Comparison of ENCODE assay signal across 8 mouse cellular contexts in genomic region chr7:89404734-89405440, GRCm38 (mm10). TPM values are rescaled to one million over a fixed set of nuclear protein-coding genes. Genes with fewer than 3 reads are reported as not detected.
DNase-seq lines count a peak whose midpoint lies in the region; ATAC-seq and TF ChIP-seq lines count a peak whose summit lies in the region.

No protein-coding gene starts in this region.

- H3K27me3 ChIP-seq in intestine, embryonic 16.5 days (replicated peaks; ENCODE audit: control insufficient read depth, insufficient read depth, low read length), result no peaks in the 10 kb centered on the region
- H3K27me3 ChIP-seq in lung, embryonic 15.5 days, result peaks cover 6% of the 10 kb centered on the region; the same call in 1 of the 2 replicates

- no peak for TF ChIP-seq CTCF in cortical plate, adult 2 months (IDR thresholded peaks at IDR 0.05; ENCODE audit: extremely low read depth, insufficient read depth, low read length)

- peak; percentile 4 to 8 for DNase-seq in thymus, adult 18-20 months
- DNase-seq in thymus, postnatal 4 days, result no peak
- peak; percentile 85 for DNase-seq in heart, adult 18-20 months
- peak; percentile 28 for DNase-seq in retina, embryonic 14.5 days (ENCODE audit: low spot score)
- no peak for DNase-seq in cerebellum, adult 9-11 months

- peak; percentile 1; the same call in 1 of the 2 replicates for ATAC-seq in intestine, embryonic 16.5 days
- no peak for ATAC-seq in lung, embryonic 15.5 days (ENCODE audit: borderline replicate concordance, extremely low read depth, low FRiP score, low TSS enrichment)

- peak overlapping the region; percentile 60 for H3K27ac ChIP-seq in cortical plate, adult 2 months (ENCODE audit: insufficient read depth, low read length)
- H3K27ac ChIP-seq in intestine, embryonic 16.5 days (ENCODE audit: low read length), result peak overlapping the region; percentile 80
- H3K27ac ChIP-seq in lung, embryonic 15.5 days, result peak overlapping the region; percentile 59

- H3K4me1 ChIP-seq in cortical plate, adult 2 months (ENCODE audit: control insufficient read depth, insufficient read depth, low read length), result no peaks in the 10 kb centered on the region
- H3K4me1 ChIP-seq in intestine, embryonic 16.5 days (ENCODE audit: control insufficient read depth, insufficient read depth, low read length), result peaks cover 21% of the 10 kb centered on the region
- H3K4me1 ChIP-seq in lung, embryonic 15.5 days, result peaks cover 23% of the 10 kb centered on the region

- no peaks in the 10 kb centered on the region for H3K9me3 ChIP-seq in intestine, embryonic 16.5 days (ENCODE audit: control insufficient read depth, low read length)
- H3K9me3 ChIP-seq in lung, embryonic 15.5 days, result no peaks in the 10 kb centered on the region

- peak overlapping the region; percentile 97 for H3K4me3 ChIP-seq in cortical plate, adult 2 months (ENCODE audit: insufficient read depth, low read length)
- H3K4me3 ChIP-seq in intestine, embryonic 16.5 days (ENCODE audit: low read length), result peak overlapping the region; percentile 76
- peak overlapping the region; percentile 67 for H3K4me3 ChIP-seq in lung, embryonic 15.5 days

- peak overlapping the region; percentile 95 for H3K9ac ChIP-seq in intestine, embryonic 16.5 days (ENCODE audit: low read depth, low read length)
- H3K9ac ChIP-seq in lung, embryonic 15.5 days, result peak overlapping the region; percentile 81

- H3K4me2 ChIP-seq in intestine, embryonic 16.5 days (ENCODE audit: low read depth, low read length), result peak overlapping the region; percentile 90
- peak overlapping the region; percentile 95 for H3K4me2 ChIP-seq in lung, embryonic 15.5 days

- H3K36me3 ChIP-seq in intestine, embryonic 16.5 days (ENCODE audit: control insufficient read depth, insufficient read depth, low read length), result no peaks in the 10 kb centered on the region
- 0 out of 2 replicates have a peak, but pooled peaks cover 4% of the 10 kb centered on the region for H3K36me3 ChIP-seq in lung, embryonic 15.5 days

- WGBS in intestine, embryonic 16.5 days, result 1% methylated on average over 35 of the region's 35 CpGs
- under 1% methylated on average over 32 of the region's 35 CpGs for WGBS in lung, embryonic 15.5 days

- no peak for TF ChIP-seq POLR2A in cortical plate, adult 2 months (IDR thresholded peaks at IDR 0.05; ENCODE audit: extremely low read depth, insufficient read depth, low read length)

RNA-seq across cellular contexts. Expression of gene Fzd4, which starts 0.7 kb away (rescaled TPM):
- polyA plus RNA-seq in cortical plate, adult 2 months (2012; rRNA removed), result 5.1 and 6.2 TPM in 2 replicates
- total RNA-seq in heart, adult 18-20 months (2021), result 10 to 100 TPM; 32.2 to 34.5 TPM
- polyA plus RNA-seq in intestine, embryonic 16.5 days (2015; fragmentation: Nextera tagmentation; extraction: Ambion mirVana), result 7.4 and 8.9 TPM in 2 replicates
- 11.6 and 13.1 TPM in 2 replicates for polyA plus RNA-seq in lung, embryonic 15.5 days (2015; fragmentation: Nextera tagmentation; extraction: Ambion mirVana)

RNA-seq across cellular contexts. Expression of gene Tmem135, which starts 0.9 kb away (rescaled TPM):
- 30.9 and 31.7 TPM in 2 replicates for polyA plus RNA-seq in cortical plate, adult 2 months (2012; rRNA removed)
- 10 to 100 TPM; 34.9 to 39.4 TPM for total RNA-seq in heart, adult 18-20 months (2021)
- 54.6 and 63.1 TPM in 2 replicates for polyA plus RNA-seq in intestine, embryonic 16.5 days (2015; fragmentation: Nextera tagmentation; extraction: Ambion mirVana)
- 20.0 and 23.2 TPM in 2 replicates for polyA plus RNA-seq in lung, embryonic 15.5 days (2015; fragmentation: Nextera tagmentation; extraction: Ambion mirVana)

Comparison
In these comparisons a context has a peak if more than half of its experiments do, and no peak if none do; other contexts are left out.
1. DNase-seq: peak in thymus, adult 18-20 months (2 of 2), heart, adult 18-20 months (2 of 2) and retina, embryonic 14.5 days (single experiment); none in thymus, postnatal 4 days (single experiment) and cerebellum, adult 9-11 months (single experiment).
2. Peak in every context shown above with its lines, with median percentiles within 50 percentile points of each other: H3K27ac ChIP-seq and H3K4me3 ChIP-seq.